Mouse (Mus musculus): ENCODE data around the gene Ap2b1.
"Not testable (repeated sequence)": the region's sequence is repeated elsewhere in the genome, so short reads cannot be mapped to it uniquely, and the experiment has no call there.

Ap2b1 gene

GRCm38 (mm10) chr11:83298225-83299195 lies at the start of gene Ap2b1:
TSS of gene Ap2b1 (plus strand) at chr11:83299024.
- peak; percentile 96 for DNase-seq

- not testable (repeated sequence) for DNase-seq
These were observed 41.6 kb upstream of the Ap2b1 start for GRCm38 (mm10) chr11:83257211-83257610.

- DNase-seq: no peak
These were observed 36.2 kb upstream of the Ap2b1 start for GRCm38 (mm10) chr11:83262673-83263072.

- no peak for DNase-seq
These were observed 35.7 kb upstream of the Ap2b1 start for GRCm38 (mm10) chr11:83263146-83263545.

DNA sequence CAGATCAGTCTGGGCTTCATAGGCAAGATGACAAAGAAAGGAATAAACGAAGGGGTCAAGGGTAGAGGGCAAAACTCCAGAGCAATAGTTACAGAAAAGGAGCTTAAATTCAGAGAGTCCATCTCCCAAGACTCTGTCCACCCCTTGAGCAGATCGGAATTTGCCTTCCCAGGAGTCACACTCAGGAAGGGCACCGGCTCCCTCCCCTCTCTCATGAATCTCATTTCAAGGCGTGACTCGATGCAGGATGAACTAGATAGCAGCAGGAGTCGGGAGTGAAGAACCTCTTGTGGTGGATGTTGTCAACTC lies 28.0 kb upstream of the Ap2b1 start:
- DNase-seq: no peak

- DNase-seq: peak; percentile 90
These were observed 27.5 kb upstream of the Ap2b1 start for GRCm38 (mm10) chr11:83271151-83271950.

DNA sequence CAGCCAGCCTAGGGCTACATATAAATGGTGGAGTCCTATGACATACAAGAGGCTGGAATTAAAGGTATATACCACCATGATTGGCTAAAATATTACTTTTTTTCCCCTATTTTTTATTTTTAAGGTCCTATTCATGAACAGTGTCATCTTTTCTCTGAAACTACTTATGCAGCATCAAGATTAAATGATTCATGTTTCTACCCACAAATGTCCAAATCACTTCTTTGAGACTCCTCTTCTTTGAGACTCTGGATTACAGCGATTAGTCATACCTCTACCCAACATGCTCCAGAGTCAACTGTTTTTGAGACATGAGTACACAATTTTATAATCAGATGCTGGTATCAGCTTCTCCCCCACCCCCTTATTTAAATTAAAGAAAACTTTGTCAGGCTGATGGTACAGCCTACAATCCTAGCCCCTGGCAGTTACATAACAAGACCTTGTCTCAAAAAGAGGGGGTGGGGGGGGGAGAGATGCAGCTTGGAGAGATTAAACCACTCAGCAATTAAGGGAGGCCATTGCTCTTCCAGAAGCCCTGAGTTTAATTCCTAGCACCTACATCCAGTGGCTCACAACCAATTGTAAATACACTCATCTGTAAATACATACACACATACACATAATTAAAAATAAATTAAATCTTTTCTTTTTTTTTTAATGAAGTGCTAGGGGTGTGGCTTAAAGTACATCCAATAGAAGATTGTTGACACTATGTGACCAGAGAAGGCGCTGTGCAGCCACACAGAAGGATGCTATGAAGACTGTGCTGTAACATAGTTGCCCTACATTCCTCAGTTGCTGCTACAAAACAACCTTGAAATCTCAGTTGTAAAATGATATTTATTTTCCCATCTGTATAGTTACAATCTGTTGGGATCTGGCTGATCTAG lies 26.6 kb upstream of the Ap2b1 start:
- peak; percentile 14 for DNase-seq

DNA sequence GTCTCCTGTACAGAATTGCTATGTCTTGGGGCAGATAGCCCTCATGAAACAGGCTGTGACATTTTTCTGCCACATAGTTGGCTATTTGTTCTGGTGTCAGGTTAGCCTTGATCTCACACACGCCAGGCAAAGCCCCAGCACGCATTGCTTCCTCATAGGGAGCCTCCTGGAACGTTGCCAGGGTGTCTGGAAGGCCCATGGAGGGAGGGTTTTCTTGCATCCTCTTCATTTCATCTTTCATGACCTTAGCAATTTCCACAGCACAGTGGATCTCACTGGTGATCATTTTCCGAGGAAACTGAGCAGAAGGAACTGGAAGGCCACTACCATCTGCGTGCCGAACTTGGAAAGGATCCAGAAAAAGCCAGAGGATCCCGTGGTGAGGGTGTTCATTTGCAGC lies 22.6 kb upstream of the Ap2b1 start:
- DNase-seq: no peak

- no peak for DNase-seq
These were observed 19.8 kb upstream of the Ap2b1 start for GRCm38 (mm10) chr11:83279024-83279423.

DNA sequence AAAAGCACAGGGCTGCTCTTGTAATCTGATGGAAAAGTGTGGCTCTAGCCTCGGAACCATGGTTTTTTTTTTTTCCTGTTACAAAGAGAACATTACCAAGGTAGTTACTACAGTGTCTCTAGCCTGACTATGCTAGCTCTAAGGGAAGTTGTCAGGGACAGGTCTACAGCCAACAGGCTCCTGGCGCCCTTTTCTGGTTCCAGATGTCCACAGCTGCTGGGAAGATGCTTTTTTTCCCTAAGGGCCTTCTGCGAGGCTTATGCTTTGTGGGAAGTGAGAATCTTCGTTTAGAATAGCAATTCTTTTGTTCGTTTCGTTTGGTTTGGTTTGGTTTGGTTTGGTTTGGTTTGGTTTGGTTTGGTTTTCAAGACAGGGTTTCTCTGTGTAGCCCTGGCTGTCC lies 19.1 kb upstream of the Ap2b1 start:
- no peak for DNase-seq

DNA sequence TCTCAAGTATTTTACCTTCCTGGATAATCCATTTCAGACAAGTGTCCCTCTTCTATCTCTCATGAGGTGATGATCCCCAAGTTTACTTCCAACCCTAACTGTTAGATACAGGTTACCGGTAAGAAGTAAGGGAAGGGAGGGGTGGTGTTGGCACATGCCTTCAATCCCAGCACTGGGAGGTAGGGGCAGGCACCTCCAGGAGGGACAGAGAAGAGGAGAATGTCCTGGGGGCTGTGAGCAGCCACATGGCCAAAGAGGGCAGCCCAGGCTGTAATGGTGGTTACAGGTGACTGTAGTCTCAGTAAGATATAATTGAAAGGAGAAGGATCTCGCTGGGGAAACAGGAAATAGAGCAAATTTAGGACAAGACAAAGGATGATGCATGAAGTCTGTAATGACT lies 16.7 kb upstream of the Ap2b1 start:
- no peak for DNase-seq

- DNase-seq: no peak
These were observed 13.2 kb upstream of the Ap2b1 start for GRCm38 (mm10) chr11:83285627-83286026.

DNA sequence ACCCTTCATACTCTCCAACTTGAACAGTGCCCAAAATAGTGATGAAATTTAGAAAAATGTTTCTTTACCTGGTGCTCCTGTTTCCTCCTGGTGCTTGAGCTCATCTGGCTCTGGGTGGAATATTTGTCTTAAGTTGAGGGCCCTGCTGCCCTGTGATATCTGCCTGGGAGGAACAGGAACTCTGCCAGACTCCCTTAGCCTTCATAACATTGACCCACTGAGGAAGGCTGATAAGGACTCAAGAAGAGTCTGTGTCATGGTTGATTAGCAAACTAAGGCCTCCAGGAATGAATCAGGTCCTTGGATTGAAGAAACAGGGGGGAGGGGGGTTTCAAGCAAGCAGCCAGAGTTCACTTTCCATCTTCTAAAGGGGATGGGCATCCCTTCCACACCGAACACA lies 12.3 kb upstream of the Ap2b1 start, which contains the start of gene Slfn14:
Gene Slfn14, minus strand, starts transcription at position 161 of the 400 bp plus-strand sequence.
- DNase-seq: no peak

DNA sequence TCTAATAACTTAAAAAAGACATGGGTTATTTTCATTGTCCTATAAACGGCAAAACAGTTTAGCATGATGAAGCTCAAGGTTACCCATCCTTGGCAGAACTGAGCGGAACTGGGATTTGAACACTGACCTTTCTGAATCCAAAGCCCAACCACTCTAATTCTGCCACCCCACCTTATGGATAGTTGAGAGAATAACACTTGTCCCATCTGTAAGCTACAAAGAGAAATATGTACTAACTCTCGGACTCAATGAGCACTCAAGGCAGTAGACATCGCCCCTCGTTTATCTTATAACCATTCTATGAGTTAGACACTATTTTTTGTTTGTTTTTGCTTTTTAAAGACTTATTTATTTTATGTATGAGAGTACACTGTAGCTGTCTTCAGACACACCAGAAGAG lies 9.8 kb upstream of the Ap2b1 start:
- no peak for DNase-seq

DNA sequence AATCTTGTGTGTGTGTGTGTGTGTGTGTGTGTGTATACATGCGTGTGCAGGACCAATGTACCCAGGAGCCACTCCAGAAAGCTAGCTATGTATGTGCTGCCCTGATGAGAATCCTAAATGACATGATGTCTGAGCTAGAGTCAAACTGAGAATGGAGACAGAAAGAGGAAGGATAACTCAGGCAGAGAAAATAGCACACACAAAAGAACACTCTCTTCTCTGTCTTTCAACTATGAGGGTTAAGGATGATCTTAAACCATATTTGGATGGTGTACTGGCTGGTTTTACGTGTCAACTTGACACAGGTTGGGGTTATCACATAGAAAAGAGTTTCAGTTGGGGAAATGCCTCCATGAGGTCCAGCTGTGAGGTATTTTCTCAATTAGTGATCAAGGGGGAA lies 9.2 kb upstream of the Ap2b1 start:
- DNase-seq: no peak

- DNase-seq: peak; percentile 98
These were observed 7.2 kb upstream of the Ap2b1 start for GRCm38 (mm10) chr11:83291375-83292250.

DNA sequence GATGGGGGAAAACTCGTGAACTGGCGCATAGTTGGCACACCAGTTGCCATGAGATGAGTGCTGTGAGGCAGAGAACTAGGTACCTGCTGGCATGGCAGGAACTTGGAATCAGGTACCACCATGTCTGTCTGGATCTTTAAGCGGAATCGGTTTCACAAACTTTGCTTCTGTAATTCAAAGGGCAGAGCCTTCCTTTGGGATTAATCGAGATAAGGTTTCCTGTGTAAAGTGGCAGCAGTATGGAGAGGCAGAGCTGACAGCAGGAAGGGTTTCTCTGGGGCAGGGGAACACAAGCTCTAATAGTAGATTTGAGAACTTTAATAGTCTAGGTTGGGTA lies 6.6 kb upstream of the Ap2b1 start:
- no peak for DNase-seq

- no peak for DNase-seq
These were observed 5.6 kb upstream of the Ap2b1 start for GRCm38 (mm10) chr11:83293182-83293581.

DNA sequence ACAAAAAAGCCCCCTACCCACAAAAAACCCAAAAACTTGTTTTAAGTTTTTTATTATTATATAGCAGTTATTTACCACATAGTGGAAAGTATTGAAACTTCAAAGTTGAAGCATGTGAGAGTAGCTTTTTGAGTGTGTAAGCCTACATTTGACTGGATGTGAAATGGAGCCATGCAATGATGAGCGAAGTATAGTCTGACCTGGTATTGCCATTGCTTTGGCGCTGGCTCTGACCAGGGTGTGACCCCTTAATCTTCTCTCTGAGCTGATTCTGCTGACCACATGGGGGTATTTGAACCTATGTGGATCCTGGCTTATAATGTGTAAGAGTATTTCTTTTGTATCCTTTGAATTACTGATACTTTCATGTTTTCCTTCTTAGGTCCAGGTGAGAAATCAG lies 4.7 kb upstream of the Ap2b1 start:
- no peak for DNase-seq

DNA sequence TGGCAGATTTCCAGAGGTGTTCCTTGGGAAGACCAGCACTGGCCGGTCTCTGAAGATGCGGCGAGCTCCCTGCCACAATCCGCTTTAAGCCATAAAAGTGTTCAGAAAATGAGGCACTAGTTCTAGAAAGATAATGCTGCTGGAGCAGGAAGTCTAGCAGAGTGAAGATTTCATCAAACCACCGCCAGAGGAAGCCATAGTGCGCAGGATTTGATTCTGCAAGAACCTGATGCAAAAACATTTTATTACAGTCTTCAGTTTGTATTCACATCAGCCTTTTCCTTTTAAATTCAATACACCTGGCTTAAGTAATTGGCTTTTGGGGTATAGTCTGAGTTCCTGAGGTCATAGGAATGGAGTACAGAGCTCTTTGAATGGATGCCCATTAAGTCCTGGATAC lies 1.0 kb upstream of the Ap2b1 start:
- DNase-seq: no peak

DNA sequence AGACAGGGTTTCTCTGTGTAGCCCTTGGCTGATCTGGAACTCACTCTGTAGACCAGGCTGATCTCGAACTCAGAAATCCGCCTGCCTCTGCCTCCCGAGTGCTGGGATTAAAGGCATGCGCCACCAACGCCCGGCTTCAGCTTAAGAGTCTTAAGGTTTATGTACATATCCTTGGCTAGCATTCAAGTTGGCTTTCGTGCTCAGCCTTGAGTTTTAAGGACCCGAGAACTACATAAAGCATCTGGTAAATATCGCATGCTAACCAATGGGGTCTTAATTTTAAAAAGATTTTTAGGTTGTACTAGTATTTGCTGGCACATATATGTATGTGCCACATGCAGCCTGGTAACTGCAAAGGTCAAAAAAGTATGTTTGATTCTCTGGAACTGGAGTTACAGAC lies 900 bp downstream of the Ap2b1 start:
- DNase-seq: no peak

DNA sequence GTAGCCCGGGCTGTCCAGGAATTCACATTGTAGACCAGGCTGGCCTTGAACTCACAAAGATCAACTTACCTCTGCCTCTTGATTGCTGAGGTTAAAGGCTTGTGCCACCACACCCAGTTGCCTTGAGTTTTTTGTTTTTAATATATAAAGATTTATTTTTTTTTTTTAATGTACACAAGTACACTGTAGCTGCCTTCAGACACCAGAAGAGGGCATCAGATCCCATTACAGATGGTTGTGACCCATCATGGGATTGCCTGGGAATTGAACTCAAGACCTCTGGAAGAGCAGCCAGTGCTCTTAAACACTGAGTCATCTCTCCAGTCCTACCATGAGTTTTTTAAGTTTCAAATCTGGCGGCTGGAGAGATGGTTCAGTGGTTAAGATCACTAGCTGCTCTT lies 2.6 kb downstream of the Ap2b1 start:
- DNase-seq: no peak

Measured in layer of hippocampus, adult 9-11 months (tissue).